Mouse (Mus musculus): ENCODE data around the gene Zfp1. TPM values are rescaled to one million over a fixed set of nuclear protein-coding genes. Genes with fewer than 3 reads are reported as not detected.

The Zfp1 gene
- polyA plus RNA-seq (2017; shearing (Covaris generic)), result 43.1 TPM

GRCm38 (mm10) chr8:111643264-111644141, at the start of gene Zfp1:
TSS of gene Zfp1 (plus strand) at chr8:111643401.

GRCm38 (mm10) chr8:111630105-111630521, 13.1 kb upstream of the Zfp1 start, which contains the start of gene Ldhd:
TSS of gene Ldhd (minus strand) at chr8:111630374.

GRCm38 (mm10) chr8:111690960-111691445, 47.8 kb downstream of the Zfp1 start, which contains the start of gene Ctrb1:
TSS of gene Ctrb1 (minus strand) at chr8:111691010.

Other genes starting within 250 kb of the Zfp1 start
- not detected for gene Fa2h, start 249.6 kb upstream of the Zfp1 start, polyA plus RNA-seq (2017; shearing (Covaris generic))
- 6.6 TPM for gene Wdr59, start 121.3 kb upstream of the Zfp1 start, polyA plus RNA-seq (2017; shearing (Covaris generic))
- 237 TPM for gene Znrf1, start 107.3 kb upstream of the Zfp1 start, polyA plus RNA-seq (2017; shearing (Covaris generic))
- gene Ldhd, start 13.0 kb upstream of the Zfp1 start, polyA plus RNA-seq (2017; shearing (Covaris generic)), result 2.7 TPM
- gene Ctrb1, start 47.6 kb downstream of the Zfp1 start, polyA plus RNA-seq (2017; shearing (Covaris generic)), result not detected
- 0.32 TPM for gene Bcar1, start 100.4 kb downstream of the Zfp1 start, polyA plus RNA-seq (2017; shearing (Covaris generic))
- gene Cfdp1, start 210.9 kb downstream of the Zfp1 start, polyA plus RNA-seq (2017; shearing (Covaris generic)), result 113 TPM
- gene Tmem170, start 233.3 kb downstream of the Zfp1 start, polyA plus RNA-seq (2017; shearing (Covaris generic)), result 0.96 TPM